Mouse (Mus musculus) liver, embryonic 16.5 days (tissue): ENCODE data around the gene Kif16b. TPM values are rescaled to one million over a fixed set of nuclear protein-coding genes. Genes with fewer than 3 reads are reported as not detected.

Source experiments
- ATAC-seq: fragments of 200-750 bp; cut with Nextera tagmentation; 2 replicates; pipeline ENCODE4 v1.8.0; 2017; ENCODE audit warnings: low read depth, mild to moderate bottlenecking, moderate number of reproducible peaks, moderate library complexity
- H3K27ac ChIP-seq: fragments of 300-500 bp; sonication (generic); 2 replicates; pipeline ENCODE4 v1.5.1; 2014; ENCODE audit warnings: mild to moderate bottlenecking, low read length
- H3K27me3 ChIP-seq: fragments of 300-500 bp; sonication (generic); 2 replicates; pipeline ENCODE4 v1.6.1; 2014; ENCODE audit warnings: low read depth, low read length, mixed read lengths; ENCODE audit not compliant: control insufficient read depth, insufficient read depth
- H3K36me3 ChIP-seq: fragments of 300-500 bp; sonication (generic); 2 replicates; pipeline ENCODE4 v1.6.1; 2014; ENCODE audit warnings: mild to moderate bottlenecking; ENCODE audit not compliant: control insufficient read depth, insufficient read depth
- H3K4me1 ChIP-seq: fragments of 300-500 bp; sonication (generic); 2 replicates; pipeline ENCODE4 v1.6.1; 2014; ENCODE audit warnings: low read depth, low read length, mixed read lengths; ENCODE audit not compliant: control insufficient read depth
- H3K4me2 ChIP-seq: fragments of 300-500 bp; sonication (generic); 2 replicates; pipeline ENCODE4 v1.6.1; 2014; ENCODE audit warnings: low read depth, low read length, mixed read lengths
- H3K4me3 ChIP-seq: fragments of 300-500 bp; sonication (generic); 2 replicates; pipeline ENCODE4 v1.5.1; 2014; ENCODE audit warnings: low read depth, mild to moderate bottlenecking, low read length
- H3K9ac ChIP-seq: fragments of 300-500 bp; sonication (generic); 2 replicates; pipeline ENCODE4 v1.6.1; 2014; ENCODE audit warnings: low read depth, low read length
- H3K9me3 ChIP-seq: fragments of 300-500 bp; sonication (generic); replicated peaks from 2 replicates; pipeline ENCODE4 v1.6.1; 2016; ENCODE audit warnings: low read length; ENCODE audit not compliant: control insufficient read depth
- WGBS: fragments of 180-500 bp; shearing (Covaris S2); extraction: QIAGEN DNeasy Blood & Tissue Kit; methylation state at CpG from one replicate; pipeline ENCODE4 v1.1.7; 2014; ENCODE audit not compliant: insufficient replicate concordance; 5-methylcytosine and 5-hydroxymethylcytosine counted together
- polyA plus RNA-seq: library from polyadenylated mRNA; unstranded; fragments of >200 nt; fragmentation: Nextera tagmentation; extraction: Ambion mirVana; gene quantifications from 2 replicates; pipeline ENCODE4 v1.2.1, GENCODE M21; 2015

Gene Kif16b
- polyA plus RNA-seq, 1 experiment from 2014 or later: 4.0 TPM

DNA sequence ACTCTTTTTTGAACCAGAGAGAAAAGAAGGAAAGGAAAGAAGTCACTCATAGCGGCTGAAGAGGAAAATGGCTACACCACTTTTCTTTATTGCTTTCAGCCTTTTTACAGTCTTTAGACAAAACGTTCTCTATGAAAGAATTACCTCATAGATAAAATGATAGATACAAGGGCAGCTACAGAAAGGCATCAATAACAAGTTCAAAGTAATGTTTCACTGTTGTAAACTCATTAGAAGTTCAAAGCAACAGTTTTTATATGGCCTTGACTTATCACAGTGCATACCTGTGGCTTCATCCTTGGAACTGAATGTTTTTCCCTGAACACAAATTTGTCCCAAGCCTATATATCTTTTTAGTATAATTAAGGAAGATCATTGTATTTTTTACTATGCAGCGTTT lies 62.6 kb downstream of the Kif16b start:
- Histone ChIP-seq H3K4me2 (no peak overlapping the region), H3K4me3 (no peak overlapping the region), H3K9me3 (no peaks in the 10 kb centered on the region), H3K27ac (no peak overlapping the region), H3K9ac (no peak overlapping the region), H3K36me3 (no peaks in the 10 kb centered on the region), H3K4me1 (no peaks in the 10 kb centered on the region; the same call in 1 of the 2 replicates), H3K27me3 (no peaks in the 10 kb centered on the region)
- 57% methylated on average over 3 of the region's 3 CpGs for WGBS
- no peak for ATAC-seq

GRCm38 (mm10) chr2:142838118-142838517 lies 63.2 kb downstream of the Kif16b start:
- WGBS: 35% methylated on average over 1 of the region's 1 CpGs
- Histone ChIP-seq H3K4me1 (no peaks in the 10 kb centered on the region; the same call in 1 of the 2 replicates), H3K36me3 (no peaks in the 10 kb centered on the region), H3K9ac (no peak overlapping the region), H3K27ac (peak overlapping the region; percentile 65; the same call in 1 of the 2 replicates), H3K9me3 (no peaks in the 10 kb centered on the region), H3K4me2 (no peak overlapping the region), H3K4me3 (no peak overlapping the region), H3K27me3 (no peaks in the 10 kb centered on the region)
- ATAC-seq: peak; percentile 83

GRCm38 (mm10) chr2:142834751-142835150 lies 66.6 kb downstream of the Kif16b start:
- 64% methylated on average over 3 of the region's 3 CpGs for WGBS

GRCm38 (mm10) chr2:142832617-142833422 lies 68.5 kb downstream of the Kif16b start:
- H3K9me3 ChIP-seq: no peaks in the 10 kb centered on the region
- H3K4me2 ChIP-seq: no peak overlapping the region
- WGBS: 73% methylated on average over 10 of the region's 10 CpGs
- no peaks in the 10 kb centered on the region; the same call in 1 of the 2 replicates for H3K4me1 ChIP-seq
- no peak overlapping the region for H3K27ac ChIP-seq
- H3K4me3 ChIP-seq: no peak overlapping the region
- H3K9ac ChIP-seq: no peak overlapping the region
- no peaks in the 10 kb centered on the region for H3K27me3 ChIP-seq
- ATAC-seq: no peak
- H3K36me3 ChIP-seq: no peaks in the 10 kb centered on the region

More at GRCm38 (mm10) chr2:142834751-142835150, 66.6 kb downstream of the Kif16b start:
- H3K9me3 ChIP-seq: no peaks in the 10 kb centered on the region
- H3K4me1 ChIP-seq: no peaks in the 10 kb centered on the region; the same call in 1 of the 2 replicates
- H3K9ac ChIP-seq: no peak overlapping the region
- no peak overlapping the region for H3K4me3 ChIP-seq
- no peak overlapping the region for H3K4me2 ChIP-seq
- no peak overlapping the region for H3K27ac ChIP-seq
- H3K27me3 ChIP-seq: no peaks in the 10 kb centered on the region
- H3K36me3 ChIP-seq: no peaks in the 10 kb centered on the region
- no peak for ATAC-seq

DNA sequence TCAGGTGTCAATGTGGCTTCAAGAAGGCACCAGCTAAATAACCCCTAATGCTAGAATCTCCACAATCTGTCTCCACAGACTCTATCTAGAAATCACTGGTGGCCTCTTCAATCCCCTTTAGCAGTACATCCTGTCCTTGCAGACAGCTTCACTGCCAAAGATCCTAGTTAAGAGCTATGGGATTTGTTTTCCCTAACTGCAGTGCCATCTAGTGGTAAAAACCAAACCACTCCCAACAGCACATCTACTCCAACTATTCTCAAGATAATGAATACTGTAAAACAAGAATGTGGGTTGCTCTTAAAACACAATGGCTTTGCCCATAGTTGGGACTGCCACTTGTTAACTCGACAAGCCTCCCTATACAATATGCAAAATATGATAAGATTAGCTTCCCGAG lies 88.3 kb downstream of the Kif16b start:
- H3K27ac ChIP-seq: no peak overlapping the region
- H3K4me1 ChIP-seq: no peaks in the 10 kb centered on the region
- H3K4me2 ChIP-seq: no peak overlapping the region
- no peaks in the 10 kb centered on the region for H3K9me3 ChIP-seq
- no peak overlapping the region for H3K4me3 ChIP-seq
- H3K27me3 ChIP-seq: no peaks in the 10 kb centered on the region
- H3K9ac ChIP-seq: no peak overlapping the region
- H3K36me3 ChIP-seq: no peaks in the 10 kb centered on the region
- ATAC-seq: no peak
- WGBS: 22% methylated on average over 2 of the region's 2 CpGs

DNA sequence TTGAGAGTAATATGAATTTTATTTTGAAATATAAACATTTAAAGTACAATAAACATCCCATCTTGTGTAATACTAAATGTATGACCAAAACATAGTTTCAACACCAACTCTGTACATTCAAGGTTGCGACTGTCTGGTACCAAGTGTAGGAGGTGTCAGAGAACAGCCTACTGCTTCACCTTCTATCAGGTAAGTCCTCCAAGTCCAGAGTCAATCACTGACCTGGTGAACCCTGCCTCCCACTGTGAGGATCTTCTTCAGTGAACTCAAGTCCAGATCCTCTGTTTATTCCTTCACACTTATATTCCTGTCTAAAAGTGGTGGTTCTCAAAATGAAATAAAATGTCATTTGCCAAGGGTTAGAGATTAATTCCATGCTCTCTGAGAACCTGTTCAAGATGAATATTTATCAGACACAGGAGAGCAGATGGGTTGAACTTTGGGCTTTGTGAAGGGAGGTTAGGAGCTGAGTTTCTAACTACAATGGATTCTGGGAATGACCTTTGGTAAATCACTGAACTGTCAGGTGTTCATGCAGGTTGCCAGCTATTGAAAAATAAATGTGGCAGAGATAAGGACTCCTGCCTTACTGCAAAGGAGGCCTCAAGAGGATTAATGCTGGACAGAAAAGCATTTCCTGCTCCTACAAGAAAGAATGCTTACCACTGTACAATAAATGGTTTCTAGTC lies 97.4 kb downstream of the Kif16b start:
- ATAC-seq: 0 out of 2 replicates have a peak, but pooled peaks have one; percentile 24
- Histone ChIP-seq H3K27me3 (no peaks in the 10 kb centered on the region), H3K9me3 (no peaks in the 10 kb centered on the region), H3K9ac (no peak overlapping the region), H3K4me3 (no peak overlapping the region), H3K27ac (no peak overlapping the region), H3K36me3 (no peaks in the 10 kb centered on the region), H3K4me2 (no peak overlapping the region), H3K4me1 (no peaks in the 10 kb centered on the region)
- WGBS: 66% methylated on average over 1 of the region's 1 CpGs

GRCm38 (mm10) chr2:142797310-142797709 lies 104.0 kb downstream of the Kif16b start:
- H3K9ac ChIP-seq: no peak overlapping the region
- no peaks in the 10 kb centered on the region for H3K4me1 ChIP-seq
- no peak overlapping the region for H3K4me3 ChIP-seq
- no peak for ATAC-seq
- no peak overlapping the region for H3K4me2 ChIP-seq
- H3K9me3 ChIP-seq: no peaks in the 10 kb centered on the region
- H3K36me3 ChIP-seq: no peaks in the 10 kb centered on the region
- H3K27me3 ChIP-seq: no peaks in the 10 kb centered on the region
- H3K27ac ChIP-seq: no peak overlapping the region
- 50% methylated on average over 6 of the region's 6 CpGs for WGBS

- Histone ChIP-seq H3K4me2 (no peak overlapping the region), H3K27me3 (no peaks in the 10 kb centered on the region), H3K27ac (no peak overlapping the region), H3K36me3 (no peaks in the 10 kb centered on the region), H3K4me3 (no peak overlapping the region), H3K9me3 (no peaks in the 10 kb centered on the region), H3K4me1 (peaks cover 5% of the 10 kb centered on the region), H3K9ac (no peak overlapping the region)
- 28% methylated on average over 1 of the region's 1 CpGs for WGBS
- ATAC-seq: peak; percentile 74
Measured at GRCm38 (mm10) chr2:142775358-142775757, 126.0 kb downstream of the Kif16b start.

DNA sequence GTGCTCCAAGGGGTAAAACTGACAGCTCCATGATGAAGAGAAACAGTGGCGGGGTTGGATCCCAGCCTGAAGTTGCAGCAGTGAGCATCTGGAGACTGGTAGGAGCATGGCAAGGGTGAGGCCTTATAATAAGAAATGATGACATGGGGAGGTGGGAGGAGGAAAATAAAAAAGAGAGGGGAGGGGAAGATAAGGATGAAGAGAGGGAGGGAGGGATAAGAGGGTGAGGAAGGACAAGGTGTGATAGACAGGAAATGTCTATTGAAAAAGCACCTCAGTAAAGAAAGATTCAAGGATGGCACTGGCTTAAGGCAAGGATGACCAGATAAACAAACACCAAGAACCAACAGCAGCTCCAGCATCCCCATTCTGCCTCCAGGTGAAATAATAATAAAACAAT lies 126.6 kb downstream of the Kif16b start:
- no peak overlapping the region for H3K9ac ChIP-seq
- H3K27ac ChIP-seq: no peak overlapping the region
- H3K9me3 ChIP-seq: no peaks in the 10 kb centered on the region
- WGBS: 53% methylated on average over 1 of the region's 1 CpGs
- ATAC-seq: peak; percentile 60
- no peaks in the 10 kb centered on the region for H3K27me3 ChIP-seq
- H3K4me2 ChIP-seq: no peak overlapping the region
- H3K4me1 ChIP-seq: peaks cover 5% of the 10 kb centered on the region
- no peaks in the 10 kb centered on the region for H3K36me3 ChIP-seq
- H3K4me3 ChIP-seq: no peak overlapping the region
